Mouse (Mus musculus): ENCODE data around the gene Thop1. TPM values are rescaled to one million over a fixed set of nuclear protein-coding genes. Genes with fewer than 3 reads are reported as not detected.

The Thop1 gene
- polyA plus RNA-seq, 1 experiment from 2014 or later = 20.8 TPM

DNA sequence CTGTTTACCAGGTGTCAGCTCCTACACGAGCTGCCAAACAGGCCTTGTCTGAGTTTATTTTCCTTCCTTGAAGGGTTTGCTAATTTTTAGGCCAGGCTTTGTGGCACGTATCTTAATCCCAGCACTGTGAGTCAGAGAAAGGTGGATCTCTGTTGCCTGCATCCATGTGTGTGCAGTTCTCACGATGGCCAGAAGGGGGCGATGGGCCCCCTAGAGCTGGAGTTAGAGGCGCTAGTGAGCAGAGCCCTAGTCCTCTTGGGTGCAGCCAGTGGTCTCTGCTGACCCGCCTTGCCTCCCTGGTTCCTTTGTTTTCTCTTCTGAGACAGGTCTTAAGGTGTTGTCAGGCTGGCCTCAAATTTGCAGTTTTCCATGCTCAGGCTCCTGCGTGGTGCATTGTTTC, 3.6 kb downstream of the Thop1 start:
- Histone ChIP-seq H3K27ac (replicated peaks in 1 of 2; ENCODE audit: control insufficient read depth in 1 of 2, insufficient read depth in 1 of 2, low read depth in 2 of 2, low read length in 2 of 2) (no peak overlapping the region), H3K27me3 (ENCODE audit: control insufficient read depth, insufficient read depth, low read length) (no peaks in the 10 kb centered on the region), H3K4me1 (ENCODE audit: control insufficient read depth in 2 of 2, insufficient read depth in 2 of 2, low read length in 2 of 2) (peaks cover 4 to 6% of the 10 kb centered on the region in 2 experiments), H3K9ac (ENCODE audit: low read length) (no peak overlapping the region), H3K9me3 (ENCODE audit: control insufficient read depth, low read length) (no peaks in the 10 kb centered on the region), H3K4me3 (ENCODE audit: control insufficient read depth in 1 of 2, insufficient read depth in 1 of 2, low read depth in 1 of 2, low read length in 2 of 2) (no peak overlapping the region), H3K36me3 (ENCODE audit: control insufficient read depth, insufficient read depth, low read length) (peaks cover 31% of the 10 kb centered on the region), H3K4me2 (ENCODE audit: low read length) (no peak overlapping the region)
- ATAC-seq (ENCODE audit: insufficient number of reproducible peaks, insufficient read depth, low FRiP score, low read depth) = no peak
- WGBS = 65% methylated on average over 7 of the region's 7 CpGs

DNA sequence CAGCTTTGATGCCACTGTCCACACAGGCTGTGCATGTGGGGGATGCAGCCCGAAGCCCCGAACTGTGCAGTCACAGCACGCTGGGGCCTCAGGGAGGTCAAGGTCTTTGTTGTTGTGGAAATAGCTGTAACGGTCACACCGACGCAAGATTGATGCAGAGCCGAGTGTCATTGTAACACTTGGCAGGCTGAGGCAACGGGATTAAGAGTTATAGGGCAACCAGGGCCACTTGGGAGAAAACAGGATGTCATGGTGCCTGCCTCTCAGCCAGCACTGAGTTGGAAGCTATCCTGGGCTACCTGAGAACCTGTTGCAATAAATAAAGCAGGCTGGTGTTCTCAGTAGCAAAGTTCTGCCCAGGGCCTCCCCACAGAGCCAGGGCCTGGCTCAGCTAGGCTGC, 5.9 kb downstream of the Thop1 start:
- Histone ChIP-seq H3K4me3 (ENCODE audit: control insufficient read depth in 1 of 2, insufficient read depth in 1 of 2, low read depth in 1 of 2, low read length in 2 of 2) (no peak overlapping the region), H3K9me3 (ENCODE audit: control insufficient read depth, low read length) (no peaks in the 10 kb centered on the region), H3K27ac (replicated peaks in 1 of 2; ENCODE audit: control insufficient read depth in 1 of 2, insufficient read depth in 1 of 2, low read depth in 2 of 2, low read length in 2 of 2) (no peak overlapping the region), H3K36me3 (ENCODE audit: control insufficient read depth, insufficient read depth, low read length) (peaks cover 54% of the 10 kb centered on the region), H3K4me1 (ENCODE audit: control insufficient read depth in 2 of 2, insufficient read depth in 2 of 2, low read length in 2 of 2) (peaks cover under 1 to 1% of the 10 kb centered on the region in 2 experiments; a peak in 3 of 4 replicates), H3K27me3 (ENCODE audit: control insufficient read depth, insufficient read depth, low read length) (no peaks in the 10 kb centered on the region), H3K9ac (ENCODE audit: low read length) (no peak overlapping the region), H3K4me2 (ENCODE audit: low read length) (no peak overlapping the region)
- no peak for ATAC-seq (ENCODE audit: insufficient number of reproducible peaks, insufficient read depth, low FRiP score, low read depth)
- 83% methylated on average over 8 of the region's 8 CpGs for WGBS

DNA sequence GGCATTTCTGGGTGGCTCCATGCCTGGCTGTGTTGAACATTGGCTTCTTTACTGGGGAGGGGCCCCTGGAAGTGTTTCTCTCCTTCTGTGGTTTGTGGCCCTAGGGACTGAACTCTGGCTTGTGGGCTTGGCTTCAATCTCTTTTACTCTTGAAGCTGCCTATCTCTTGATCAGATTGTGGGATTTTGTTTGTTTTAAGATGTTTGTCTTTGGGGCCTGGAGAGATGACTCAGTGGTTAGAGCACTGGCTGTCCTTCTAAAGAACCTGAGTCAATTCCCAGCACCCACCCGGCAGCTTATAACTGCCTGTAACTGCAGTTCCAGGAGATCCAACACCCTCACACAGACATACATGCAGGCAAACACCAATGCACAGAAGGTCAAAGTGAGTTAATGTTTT, 6.5 kb downstream of the Thop1 start:
- no peaks in the 10 kb centered on the region for H3K9me3 ChIP-seq (ENCODE audit: control insufficient read depth, low read length)
- H3K4me3 ChIP-seq (ENCODE audit: control insufficient read depth in 1 of 2, insufficient read depth in 1 of 2, low read depth in 1 of 2, low read length in 2 of 2) = no peak overlapping the region
- no peak overlapping the region for H3K4me2 ChIP-seq (ENCODE audit: low read length)
- no peaks in the 10 kb centered on the region for H3K27me3 ChIP-seq (ENCODE audit: control insufficient read depth, insufficient read depth, low read length)
- WGBS = 89% methylated on average over 1 of the region's 1 CpGs
- ATAC-seq (ENCODE audit: insufficient number of reproducible peaks, insufficient read depth, low FRiP score, low read depth) = no peak
- H3K4me1 ChIP-seq (ENCODE audit: control insufficient read depth in 2 of 2, insufficient read depth in 2 of 2, low read length in 2 of 2) = no peaks in the 10 kb centered on the region
- no peak overlapping the region for H3K27ac ChIP-seq (replicated peaks in 1 of 2; ENCODE audit: control insufficient read depth in 1 of 2, insufficient read depth in 1 of 2, low read depth in 2 of 2, low read length in 2 of 2)
- H3K9ac ChIP-seq (ENCODE audit: low read length) = no peak overlapping the region
- peaks cover 60% of the 10 kb centered on the region for H3K36me3 ChIP-seq (ENCODE audit: control insufficient read depth, insufficient read depth, low read length)

DNA sequence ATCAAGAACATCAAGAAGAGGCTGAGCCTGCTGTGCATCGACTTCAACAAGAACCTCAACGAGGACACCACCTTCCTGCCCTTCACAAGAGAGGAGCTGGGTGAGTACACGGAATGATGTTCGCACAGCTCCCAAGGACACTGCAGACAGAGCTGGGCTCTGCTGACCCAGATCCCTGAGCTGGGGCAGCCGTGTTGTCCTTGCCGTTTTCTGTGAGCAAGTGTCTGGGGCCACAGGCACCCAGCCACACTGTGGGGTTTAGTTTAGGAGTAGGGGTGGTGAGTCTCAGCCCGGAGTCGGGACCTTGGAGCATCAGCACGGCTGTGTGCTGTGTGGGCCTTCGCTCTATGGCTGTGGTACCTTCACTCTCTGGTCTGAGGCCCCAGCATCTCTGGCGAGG, 8.1 kb downstream of the Thop1 start:
- no peak for ATAC-seq (ENCODE audit: insufficient number of reproducible peaks, insufficient read depth, low FRiP score, low read depth)
- Histone ChIP-seq H3K4me3 (ENCODE audit: control insufficient read depth in 1 of 2, insufficient read depth in 1 of 2, low read depth in 1 of 2, low read length in 2 of 2) (no peak overlapping the region), H3K9ac (ENCODE audit: low read length) (no peak overlapping the region), H3K27ac (replicated peaks in 1 of 2; ENCODE audit: control insufficient read depth in 1 of 2, insufficient read depth in 1 of 2, low read depth in 2 of 2, low read length in 2 of 2) (no peak overlapping the region), H3K36me3 (ENCODE audit: control insufficient read depth, insufficient read depth, low read length) (peaks cover 75% of the 10 kb centered on the region), H3K4me2 (ENCODE audit: low read length) (no peak overlapping the region), H3K9me3 (ENCODE audit: control insufficient read depth, low read length) (no peaks in the 10 kb centered on the region), H3K27me3 (ENCODE audit: control insufficient read depth, insufficient read depth, low read length) (no peaks in the 10 kb centered on the region), H3K4me1 (ENCODE audit: control insufficient read depth in 2 of 2, insufficient read depth in 2 of 2, low read length in 2 of 2) (no peaks in the 10 kb centered on the region)
- 85% methylated on average over 11 of the region's 11 CpGs for WGBS

DNA sequence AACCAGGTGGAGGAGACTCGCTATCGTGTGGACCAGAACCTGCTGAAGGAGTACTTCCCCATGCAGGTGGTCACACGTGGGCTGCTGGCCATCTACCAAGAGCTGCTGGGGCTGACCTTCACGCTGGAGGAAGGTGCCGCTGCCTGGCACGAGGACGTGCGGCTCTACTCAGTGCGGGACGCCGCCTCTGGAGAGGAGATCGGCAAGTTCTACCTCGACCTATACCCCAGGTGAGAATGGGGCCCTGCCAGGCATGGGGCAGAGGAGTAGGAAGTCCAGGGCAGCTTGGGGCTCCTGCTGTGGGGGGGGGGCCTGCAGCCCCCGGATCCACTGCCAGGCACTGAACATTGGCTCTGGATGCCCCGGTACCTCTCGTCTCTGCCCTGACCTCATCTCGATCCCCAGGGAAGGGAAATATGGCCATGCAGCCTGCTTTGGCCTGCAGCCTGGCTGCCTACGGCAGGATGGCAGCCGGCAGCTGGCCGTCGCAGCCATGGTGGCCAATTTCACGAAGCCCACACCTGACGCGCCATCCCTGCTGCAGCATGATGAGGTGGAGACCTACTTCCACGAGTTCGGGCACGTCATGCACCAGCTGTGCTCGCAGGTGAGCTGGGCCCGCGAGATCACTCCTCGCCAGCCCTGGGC, 10.3 kb downstream of the Thop1 start:
- Histone ChIP-seq H3K4me2 (ENCODE audit: low read length) (no peak overlapping the region), H3K9ac (ENCODE audit: low read length) (no peak overlapping the region), H3K4me3 (ENCODE audit: control insufficient read depth in 1 of 2, insufficient read depth in 1 of 2, low read depth in 1 of 2, low read length in 2 of 2) (no peak overlapping the region), H3K27me3 (ENCODE audit: control insufficient read depth, insufficient read depth, low read length) (no peaks in the 10 kb centered on the region), H3K36me3 (ENCODE audit: control insufficient read depth, insufficient read depth, low read length) (peaks cover 64% of the 10 kb centered on the region), H3K9me3 (ENCODE audit: control insufficient read depth, low read length) (no peaks in the 10 kb centered on the region), H3K27ac (replicated peaks in 1 of 2; ENCODE audit: control insufficient read depth in 1 of 2, insufficient read depth in 1 of 2, low read depth in 2 of 2, low read length in 2 of 2) (no peak overlapping the region), H3K4me1 (ENCODE audit: control insufficient read depth in 2 of 2, insufficient read depth in 2 of 2, low read length in 2 of 2) (no peaks in the 10 kb centered on the region)
- ATAC-seq (ENCODE audit: insufficient number of reproducible peaks, insufficient read depth, low FRiP score, low read depth) = no peak
- WGBS = 90% methylated on average over 31 of the region's 31 CpGs

DNA sequence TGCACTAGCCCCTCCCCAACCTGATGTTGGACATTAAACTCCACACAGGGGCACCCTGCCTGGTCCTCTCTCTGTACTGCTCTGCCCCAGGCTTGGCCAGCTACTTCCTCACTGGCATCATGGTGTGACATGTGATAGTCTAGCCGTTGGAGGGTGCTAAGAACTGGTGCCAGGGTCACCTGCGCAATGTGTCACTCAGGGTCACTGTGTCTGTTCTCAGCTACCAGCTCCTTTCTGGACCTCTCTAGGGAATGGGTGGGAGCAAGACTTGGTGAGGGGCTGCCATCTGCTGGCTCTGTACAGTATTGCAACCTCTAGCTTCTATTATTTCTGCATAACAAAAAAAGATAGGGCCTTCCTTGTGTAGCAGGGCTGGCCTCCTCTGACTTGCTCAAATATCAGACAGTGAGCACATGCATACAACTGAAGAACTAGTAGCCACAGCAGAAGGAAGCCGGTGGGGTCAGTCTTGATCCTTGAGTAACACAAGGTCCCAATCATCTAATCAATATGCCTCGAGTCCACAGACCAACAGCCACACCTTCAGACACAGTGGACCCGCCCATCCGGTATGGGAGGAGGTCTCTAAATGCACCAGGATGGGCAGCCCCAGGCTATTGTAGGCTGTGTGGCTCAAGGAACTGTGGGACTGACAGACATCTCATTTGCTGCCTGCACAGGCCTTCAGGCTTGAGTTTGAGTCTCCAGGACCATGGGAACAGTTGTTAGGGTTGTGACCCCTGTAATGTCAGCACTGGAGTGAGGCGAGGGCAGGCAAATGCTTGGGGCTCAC, 12.5 kb downstream of the Thop1 start:
- H3K4me3 ChIP-seq (ENCODE audit: control insufficient read depth in 1 of 2, insufficient read depth in 1 of 2, low read depth in 1 of 2, low read length in 2 of 2) = no peak overlapping the region
- H3K4me1 ChIP-seq (ENCODE audit: control insufficient read depth in 2 of 2, insufficient read depth in 2 of 2, low read length in 2 of 2) = no peaks in the 10 kb centered on the region
- H3K27ac ChIP-seq (replicated peaks in 1 of 2; ENCODE audit: control insufficient read depth in 1 of 2, insufficient read depth in 1 of 2, low read depth in 2 of 2, low read length in 2 of 2) = no peak overlapping the region
- no peak overlapping the region for H3K4me2 ChIP-seq (ENCODE audit: low read length)
- no peak; the same call in 1 of the 2 replicates for ATAC-seq (ENCODE audit: insufficient number of reproducible peaks, insufficient read depth, low FRiP score, low read depth)
- H3K27me3 ChIP-seq (ENCODE audit: control insufficient read depth, insufficient read depth, low read length) = no peaks in the 10 kb centered on the region
- WGBS = 74% methylated on average over 7 of the region's 7 CpGs
- H3K9me3 ChIP-seq (ENCODE audit: control insufficient read depth, low read length) = no peaks in the 10 kb centered on the region
- no peak overlapping the region for H3K9ac ChIP-seq (ENCODE audit: low read length)
- peaks cover 54% of the 10 kb centered on the region for H3K36me3 ChIP-seq (ENCODE audit: control insufficient read depth, insufficient read depth, low read length)

DNA sequence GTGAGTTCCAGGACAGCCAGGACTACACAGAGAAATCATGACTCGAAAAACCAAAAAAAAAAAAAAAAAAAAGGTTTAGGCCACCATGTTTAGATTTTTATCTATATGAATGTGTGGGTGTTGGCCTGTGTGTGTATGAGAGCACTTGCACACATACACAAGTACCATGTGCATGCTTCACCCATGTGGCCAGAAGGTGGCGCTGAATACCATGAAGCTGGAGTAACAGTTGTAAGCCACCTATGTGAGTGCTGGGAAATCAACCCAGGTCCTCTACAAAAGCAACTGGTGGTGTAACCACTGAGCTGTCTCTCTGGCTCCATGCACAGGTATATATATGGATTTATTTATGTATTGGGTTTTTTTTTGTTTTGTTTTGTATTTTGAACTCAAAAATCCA, 17.2 kb downstream of the Thop1 start:
- Histone ChIP-seq H3K9me3 (ENCODE audit: control insufficient read depth, low read length) (no peaks in the 10 kb centered on the region), H3K4me1 (ENCODE audit: control insufficient read depth in 2 of 2, insufficient read depth in 2 of 2, low read length in 2 of 2) (peaks cover 0 to 7% of the 10 kb centered on the region in 2 experiments; a peak in 2 of 4 replicates), H3K36me3 (ENCODE audit: control insufficient read depth, insufficient read depth, low read length) (peaks cover 8% of the 10 kb centered on the region), H3K9ac (ENCODE audit: low read length) (no peak overlapping the region), H3K27ac (replicated peaks in 1 of 2; ENCODE audit: control insufficient read depth in 1 of 2, insufficient read depth in 1 of 2, low read depth in 2 of 2, low read length in 2 of 2) (no peak overlapping the region), H3K27me3 (ENCODE audit: control insufficient read depth, insufficient read depth, low read length) (no peaks in the 10 kb centered on the region), H3K4me3 (ENCODE audit: control insufficient read depth in 1 of 2, insufficient read depth in 1 of 2, low read depth in 1 of 2, low read length in 2 of 2) (no peak overlapping the region), H3K4me2 (ENCODE audit: low read length) (no peak overlapping the region)
- 50% methylated on average over 2 of the region's 2 CpGs for WGBS
- ATAC-seq (ENCODE audit: insufficient number of reproducible peaks, insufficient read depth, low FRiP score, low read depth) = no peak

Data from heart, embryonic 14.5 days (tissue).